Mouse (Mus musculus): ENCODE results near the gene Fancc. TPM values are rescaled to one million over a fixed set of nuclear protein-coding genes. Genes with fewer than 3 reads are reported as not detected.
"Not testable (repeated sequence)": the region's sequence is repeated elsewhere in the genome, so short reads cannot be mapped to it uniquely, and the experiment has no call there.

The Fancc gene
- polyA plus RNA-seq, 1 experiment from 2014 or later: 25.9 TPM

DNA sequence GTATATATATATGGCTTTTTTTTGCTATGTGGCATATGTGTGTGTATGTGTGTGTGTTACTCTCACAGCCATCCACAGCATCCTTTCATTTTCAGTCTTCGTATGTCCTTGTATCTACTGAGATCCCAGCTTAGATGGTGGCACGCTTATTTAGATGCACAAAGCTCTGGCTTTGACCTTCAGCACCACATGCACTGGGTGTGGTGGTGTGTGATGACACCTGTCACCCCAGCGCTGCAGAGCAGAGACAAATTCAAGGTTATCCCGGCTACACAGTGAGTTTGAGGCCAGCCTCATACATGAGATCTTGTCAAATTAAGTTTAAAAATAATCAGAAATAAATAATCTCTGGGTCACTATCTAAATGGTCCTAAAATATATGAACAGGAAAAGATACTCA lies 141.0 kb downstream of the Fancc start:
- no peak for TF ChIP-seq CTCF (IDR thresholded peaks at IDR 0.05; ENCODE audit: low read depth)
- H3K36me3 ChIP-seq (ENCODE audit: insufficient read depth): no peaks in the 10 kb centered on the region
- H3K4me3 ChIP-seq (ENCODE audit: low read depth, low read length): no peak overlapping the region
- no peak overlapping the region for H3K9ac ChIP-seq
- no peaks in the 10 kb centered on the region for H3K27me3 ChIP-seq (ENCODE audit: insufficient read depth, low read length)
- H3K9me3 ChIP-seq (ENCODE audit: low read depth, low read length): no peaks in the 10 kb centered on the region
- H3K4me1 ChIP-seq (ENCODE audit: insufficient read depth): no peaks in the 10 kb centered on the region
- DNase-seq: no peak
- no peak overlapping the region for H3K27ac ChIP-seq (ENCODE audit: low read depth)
- H3K4me2 ChIP-seq: no peak overlapping the region
- whole genome bisulfite sequencing: 88% methylated on average over 4 of the region's 4 CpGs
- ATAC-seq (ENCODE audit: insufficient read depth): no peak

- H3K36me3 ChIP-seq (ENCODE audit: insufficient read depth); H3K4me3 ChIP-seq (ENCODE audit: low read depth, low read length); H3K9me3 ChIP-seq (ENCODE audit: low read depth, low read length); ATAC-seq (ENCODE audit: insufficient read depth); DNase-seq; H3K4me1 ChIP-seq (ENCODE audit: insufficient read depth); H3K27ac ChIP-seq (ENCODE audit: low read depth); H3K4me2 ChIP-seq; H3K27me3 ChIP-seq (ENCODE audit: insufficient read depth, low read length); H3K9ac ChIP-seq: not testable (repeated sequence)
- 83% methylated on average over 4 of the region's 4 CpGs for WGBS
These were observed 143.8 kb downstream of the Fancc start for GRCm38 (mm10) chr13:63353312-63353711.

DNA sequence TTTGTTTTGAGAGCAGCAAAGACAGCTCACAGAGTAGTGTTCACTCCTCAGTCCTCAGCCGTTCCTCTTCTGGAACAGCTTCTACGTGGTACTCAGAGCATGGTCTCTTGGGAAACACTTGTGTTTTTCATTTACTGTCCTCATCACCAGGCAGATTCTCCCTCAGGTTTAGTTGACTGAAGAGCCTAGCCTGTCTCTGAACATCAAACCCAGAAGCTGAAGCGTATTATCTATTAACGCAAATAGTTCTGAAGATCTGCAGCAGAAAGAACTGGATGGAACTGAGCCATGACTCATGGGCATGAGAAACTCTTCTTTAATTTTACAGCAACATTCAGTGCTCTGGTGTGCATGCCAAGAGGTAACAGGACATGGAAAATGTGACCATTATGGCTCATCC lies 147.0 kb downstream of the Fancc start:
- Histone ChIP-seq H3K27ac (ENCODE audit: low read depth) (no peak overlapping the region), H3K9ac (no peak overlapping the region), H3K27me3 (ENCODE audit: insufficient read depth, low read length) (no peaks in the 10 kb centered on the region), H3K4me3 (ENCODE audit: low read depth, low read length) (no peak overlapping the region), H3K4me2 (no peak overlapping the region), H3K4me1 (ENCODE audit: insufficient read depth) (no peaks in the 10 kb centered on the region), H3K9me3 (ENCODE audit: low read depth, low read length) (no peaks in the 10 kb centered on the region), H3K36me3 (ENCODE audit: insufficient read depth) (no peaks in the 10 kb centered on the region)
- WGBS: 85% methylated on average over 4 of the region's 4 CpGs
- ATAC-seq (ENCODE audit: insufficient read depth) (no peak), DNase-seq (no peak)
- TF ChIP-seq CTCF (IDR thresholded peaks at IDR 0.05; ENCODE audit: low read depth): no peak

DNA sequence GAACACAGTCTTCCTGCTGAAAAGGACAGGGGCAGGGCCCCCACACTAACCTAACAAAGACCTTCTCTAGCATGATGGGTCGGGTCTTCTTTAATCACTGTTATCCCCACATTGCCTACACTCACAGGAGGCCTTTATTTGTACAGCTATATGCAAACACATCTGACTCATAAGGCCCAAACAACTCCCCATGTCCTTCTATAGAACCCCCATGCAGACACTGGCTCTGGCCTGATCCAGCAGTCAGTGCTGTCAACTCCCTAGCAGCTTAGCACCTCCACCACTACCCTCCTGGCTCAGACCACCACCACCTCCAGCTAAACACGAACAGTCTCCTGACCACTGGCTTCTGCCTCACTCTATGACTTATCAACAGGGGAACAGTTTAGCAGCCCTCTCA lies 149.4 kb downstream of the Fancc start:
- 66% methylated on average over 2 of the region's 2 CpGs for WGBS
- DNase-seq (no peak), ATAC-seq (ENCODE audit: insufficient read depth) (no peak)
- Histone ChIP-seq H3K27me3 (ENCODE audit: insufficient read depth, low read length) (no peaks in the 10 kb centered on the region), H3K36me3 (ENCODE audit: insufficient read depth) (no peaks in the 10 kb centered on the region), H3K4me1 (ENCODE audit: insufficient read depth) (no peaks in the 10 kb centered on the region), H3K27ac (ENCODE audit: low read depth) (no peak overlapping the region), H3K4me3 (ENCODE audit: low read depth, low read length) (no peak overlapping the region), H3K9me3 (ENCODE audit: low read depth, low read length) (no peaks in the 10 kb centered on the region), H3K9ac (no peak overlapping the region), H3K4me2 (no peak overlapping the region)
- TF ChIP-seq CTCF (IDR thresholded peaks at IDR 0.05; ENCODE audit: low read depth): no peak

GRCm38 (mm10) chr13:63345476-63346225 lies 151.4 kb downstream of the Fancc start:
- no peak overlapping the region for H3K27ac ChIP-seq (ENCODE audit: low read depth)
- no peaks in the 10 kb centered on the region for H3K9me3 ChIP-seq (ENCODE audit: low read depth, low read length)
- H3K4me2 ChIP-seq: no peak overlapping the region
- no peak for ATAC-seq (ENCODE audit: insufficient read depth)
- H3K9ac ChIP-seq: no peak overlapping the region
- H3K4me3 ChIP-seq (ENCODE audit: low read depth, low read length): no peak overlapping the region
- no peak for TF ChIP-seq CTCF (IDR thresholded peaks at IDR 0.05; ENCODE audit: low read depth)
- no peaks in the 10 kb centered on the region for H3K27me3 ChIP-seq (ENCODE audit: insufficient read depth, low read length)
- no peaks in the 10 kb centered on the region for H3K4me1 ChIP-seq (ENCODE audit: insufficient read depth)
- no peak for DNase-seq
- H3K36me3 ChIP-seq (ENCODE audit: insufficient read depth): no peaks in the 10 kb centered on the region
- 71% methylated on average over 5 of the region's 5 CpGs for WGBS

GRCm38 (mm10) chr13:63344481-63344880 lies 152.6 kb downstream of the Fancc start:
- H3K27me3 ChIP-seq (ENCODE audit: insufficient read depth, low read length): no peaks in the 10 kb centered on the region
- H3K9me3 ChIP-seq (ENCODE audit: low read depth, low read length): no peaks in the 10 kb centered on the region
- H3K27ac ChIP-seq (ENCODE audit: low read depth): no peak overlapping the region
- ATAC-seq (ENCODE audit: insufficient read depth) (no peak), DNase-seq (no peak)
- H3K4me3 ChIP-seq (ENCODE audit: low read depth, low read length): no peak overlapping the region
- H3K4me1 ChIP-seq (ENCODE audit: insufficient read depth): no peaks in the 10 kb centered on the region
- H3K4me2 ChIP-seq: no peak overlapping the region
- 95% methylated on average over 3 of the region's 3 CpGs for WGBS
- TF ChIP-seq CTCF (IDR thresholded peaks at IDR 0.05; ENCODE audit: low read depth): no peak
- no peak overlapping the region for H3K9ac ChIP-seq
- H3K36me3 ChIP-seq (ENCODE audit: insufficient read depth): no peaks in the 10 kb centered on the region

GRCm38 (mm10) chr13:63342781-63343180 lies 154.3 kb downstream of the Fancc start:
- no peak overlapping the region for H3K4me3 ChIP-seq (ENCODE audit: low read depth, low read length)
- no peak for TF ChIP-seq CTCF (IDR thresholded peaks at IDR 0.05; ENCODE audit: low read depth)
- DNase-seq (no peak), ATAC-seq (ENCODE audit: insufficient read depth) (no peak)
- H3K36me3 ChIP-seq (ENCODE audit: insufficient read depth): no peaks in the 10 kb centered on the region
- no peaks in the 10 kb centered on the region for H3K27me3 ChIP-seq (ENCODE audit: insufficient read depth, low read length)
- H3K9ac ChIP-seq: no peak overlapping the region
- no peaks in the 10 kb centered on the region for H3K4me1 ChIP-seq (ENCODE audit: insufficient read depth)
- 75% methylated on average over 2 of the region's 2 CpGs for WGBS
- H3K27ac ChIP-seq (ENCODE audit: low read depth): no peak overlapping the region
- no peaks in the 10 kb centered on the region for H3K9me3 ChIP-seq (ENCODE audit: low read depth, low read length)
- H3K4me2 ChIP-seq: no peak overlapping the region
